Mouse (Mus musculus) hindlimb bud, embryonic 11.5 days (tissue): ENCODE data around the gene Fcrl5.
"Not testable (repeated sequence)": the region's sequence is repeated elsewhere in the genome, so short reads cannot be mapped to it uniquely, and the experiment has no call there.

Source experiments
- DNase-seq: peaks from one replicate; pipeline ENCODE4 v3.0.0-alpha.2; 2012; ENCODE audit warnings: low read depth, low spot score; ENCODE audit errors: extremely low spot score

Gene Fcrl5

DNA sequence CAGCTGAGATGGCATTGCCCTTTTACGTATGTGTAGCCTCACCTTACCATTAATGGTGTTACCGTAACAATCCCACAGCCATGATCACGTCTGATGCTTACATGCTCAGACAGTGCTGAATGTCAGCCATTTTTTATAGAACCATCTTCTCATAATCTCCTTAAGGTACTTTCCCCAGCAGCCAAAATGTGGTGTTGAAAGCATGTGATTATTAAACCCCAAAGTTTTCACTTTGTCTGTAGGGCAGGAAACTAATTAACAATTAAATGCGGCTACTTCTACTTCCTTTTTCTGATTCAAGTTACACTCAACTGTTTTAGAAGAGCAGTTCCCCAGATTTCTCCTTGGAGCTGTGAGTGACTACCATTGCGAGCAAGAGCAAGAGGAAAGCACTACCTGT lies at the start of gene Fcrl5:
TSS of gene Fcrl5 (plus strand) at position 295 of the 400 bp plus-strand sequence.
- DNase-seq = no peak

DNA sequence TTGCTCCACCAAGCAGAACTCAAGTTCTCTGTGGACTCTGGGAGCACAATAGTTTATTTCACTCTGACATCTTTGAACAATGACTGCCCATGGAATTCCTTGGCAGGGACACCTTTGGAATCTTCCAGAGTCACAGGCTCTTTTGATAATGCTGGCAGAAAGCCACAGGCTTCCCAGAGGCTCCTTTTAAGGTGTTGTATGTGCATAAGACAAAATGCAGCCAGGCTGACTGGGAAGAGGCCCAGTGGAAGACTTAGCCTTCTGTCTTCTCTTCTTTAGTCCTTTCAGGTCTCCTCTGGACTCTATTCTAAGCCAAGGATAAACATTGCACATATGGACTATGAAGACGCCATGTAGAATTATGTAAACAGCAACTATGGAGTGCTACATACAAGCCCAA lies 44.6 kb upstream of the Fcrl5 start:
- no peak for DNase-seq

DNA sequence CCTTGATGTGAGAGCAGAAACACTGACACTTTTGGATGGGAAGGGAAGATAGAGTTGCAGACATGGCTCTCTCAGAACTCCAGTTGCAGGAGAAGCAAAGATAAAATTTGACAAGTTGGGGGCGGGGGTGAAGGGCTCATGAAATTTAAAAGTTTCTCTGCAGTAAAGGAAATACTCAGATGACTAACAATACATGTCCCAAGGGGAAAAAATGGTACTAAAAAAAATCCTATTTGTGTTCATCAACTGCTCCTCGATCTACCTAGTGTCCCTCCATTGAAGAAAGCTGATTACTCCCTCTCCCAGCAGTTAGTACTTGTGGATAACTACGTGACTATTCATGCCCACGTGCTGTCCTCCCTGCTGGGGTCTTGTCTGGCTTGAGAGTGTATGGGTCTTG lies 36.8 kb upstream of the Fcrl5 start:
- no peak for DNase-seq

DNA sequence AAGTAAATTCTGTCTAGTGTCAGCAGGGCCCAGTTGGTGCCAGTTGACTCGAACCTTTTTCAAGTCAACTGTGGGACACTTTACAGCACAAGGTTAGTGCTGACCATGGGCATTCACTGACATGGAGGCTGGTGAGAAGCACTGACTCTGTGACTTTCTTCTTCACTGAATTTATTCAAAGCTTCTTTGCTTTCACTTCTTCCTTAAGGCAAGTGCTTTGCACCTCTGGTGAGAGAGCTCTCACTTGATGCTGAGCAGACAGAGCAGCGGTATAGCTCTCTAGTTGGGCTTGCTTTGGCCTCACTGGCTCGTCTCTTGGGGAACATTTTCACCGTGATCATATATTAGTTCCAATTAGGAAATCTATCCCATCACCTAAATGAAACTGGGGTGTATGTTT lies 35.7 kb upstream of the Fcrl5 start:
- no peak for DNase-seq

DNA sequence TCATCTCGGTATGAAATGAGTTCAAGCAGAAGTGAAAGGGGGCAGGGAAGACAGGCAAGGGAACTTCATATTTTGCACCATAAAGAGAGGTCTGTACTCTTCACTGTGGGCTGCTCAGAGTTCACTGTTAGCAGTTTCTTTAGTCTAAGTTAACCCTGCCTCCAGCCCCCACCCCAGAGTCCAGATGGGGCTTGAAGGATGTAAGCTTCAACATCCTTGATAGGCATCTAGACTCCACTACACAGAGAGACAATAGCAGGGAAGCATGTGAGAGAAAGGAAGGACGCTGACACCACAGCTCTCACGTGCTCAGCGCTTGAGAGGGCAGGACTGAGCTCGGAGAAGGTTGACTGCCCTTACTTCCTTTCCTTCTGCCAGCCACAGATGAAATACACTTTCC lies 34.3 kb upstream of the Fcrl5 start:
- no peak for DNase-seq

DNA sequence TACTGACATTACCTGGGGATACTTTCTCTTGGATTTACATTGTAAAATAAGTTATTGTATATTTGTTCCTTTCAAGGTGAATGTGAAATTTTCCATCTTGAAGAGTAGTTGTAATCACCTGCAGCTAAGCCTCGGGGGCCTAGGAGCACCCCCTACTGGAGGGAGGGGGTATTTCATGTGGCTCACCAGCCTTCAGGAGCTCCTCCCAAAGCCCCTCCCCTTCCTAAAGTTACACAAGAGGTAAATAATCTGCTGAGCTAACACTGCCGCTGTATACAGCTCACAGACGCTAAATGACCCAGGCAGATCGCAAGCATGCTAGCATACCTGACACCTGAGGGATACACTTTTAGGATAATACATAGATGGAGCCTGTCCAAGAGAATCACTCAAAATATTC lies 27.4 kb upstream of the Fcrl5 start:
- DNase-seq = peak; percentile 31

DNA sequence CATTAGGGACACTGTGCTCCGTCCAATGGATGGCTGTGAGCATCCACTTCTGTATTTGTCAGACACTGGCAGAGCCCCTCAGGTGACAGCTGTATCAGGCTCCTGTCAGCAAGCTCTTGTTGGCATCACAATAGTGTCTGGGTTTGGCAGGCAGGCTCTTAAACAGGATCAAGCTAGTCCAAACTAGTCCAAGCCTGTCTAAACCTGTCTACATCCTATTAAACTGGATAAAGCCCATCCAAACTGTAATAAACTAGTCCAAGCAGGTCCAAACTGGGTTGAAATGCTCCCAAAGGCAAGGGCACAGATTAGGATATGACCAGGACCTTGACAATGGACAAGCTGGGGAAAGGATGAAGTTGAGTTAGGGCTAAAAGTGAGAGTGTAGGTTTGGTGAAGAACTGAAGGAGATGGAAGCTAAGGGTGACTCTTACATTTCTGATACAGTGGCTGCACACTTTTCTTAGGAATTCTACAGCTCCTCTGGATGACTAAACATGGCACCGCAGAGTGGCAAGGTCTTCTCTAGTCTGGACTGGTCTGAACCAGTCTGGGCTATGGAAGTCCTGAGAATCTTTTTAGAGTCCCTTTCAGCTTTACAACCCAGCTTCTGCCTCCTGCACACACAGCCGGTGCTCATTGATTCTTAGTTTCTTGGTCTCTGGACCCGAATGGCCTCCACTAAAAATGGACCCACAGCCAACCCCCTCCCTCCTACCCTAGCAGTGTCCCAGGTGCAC lies 26.2 kb upstream of the Fcrl5 start:
- DNase-seq = no peak

DNA sequence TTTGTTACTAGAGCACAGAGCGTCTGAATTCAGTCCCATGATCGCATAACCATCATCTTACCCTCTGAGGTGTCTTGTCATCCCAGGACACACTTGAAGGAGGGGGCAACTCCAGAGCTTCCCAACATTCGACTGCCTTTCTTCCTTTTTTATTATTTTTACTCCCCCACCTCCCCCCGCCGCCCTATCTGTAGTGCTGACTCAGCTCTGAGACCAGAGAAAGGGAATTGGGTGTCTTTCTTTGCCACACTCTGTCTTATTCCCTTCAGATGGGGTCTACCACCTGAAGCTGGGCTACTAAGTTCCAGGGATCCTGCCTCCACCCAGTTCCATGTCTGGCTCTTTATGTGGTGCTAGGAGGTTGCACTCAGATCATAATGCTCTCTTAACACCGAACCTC lies 25.0 kb upstream of the Fcrl5 start:
- no peak for DNase-seq

DNA sequence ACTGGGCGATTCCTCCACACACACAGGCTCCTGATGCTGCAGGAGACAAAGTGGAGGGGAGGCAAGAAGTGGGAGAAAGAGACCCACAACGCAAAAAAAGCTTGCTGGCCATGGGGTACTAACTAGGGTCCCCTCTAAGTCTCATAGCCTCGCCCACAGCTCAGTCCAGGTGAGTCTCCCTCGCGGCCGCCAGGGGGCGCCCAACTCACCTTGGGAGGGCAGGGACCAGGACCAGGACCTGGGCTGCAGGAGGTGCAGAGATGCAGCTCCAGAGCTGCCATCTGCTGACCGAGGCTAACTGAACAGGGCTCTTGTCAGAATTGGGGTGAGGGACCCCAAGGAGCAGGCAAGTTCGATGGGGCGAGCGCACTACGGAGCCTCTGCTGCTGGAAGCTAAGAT lies 24.4 kb upstream of the Fcrl5 start:
- DNase-seq = no peak

DNA sequence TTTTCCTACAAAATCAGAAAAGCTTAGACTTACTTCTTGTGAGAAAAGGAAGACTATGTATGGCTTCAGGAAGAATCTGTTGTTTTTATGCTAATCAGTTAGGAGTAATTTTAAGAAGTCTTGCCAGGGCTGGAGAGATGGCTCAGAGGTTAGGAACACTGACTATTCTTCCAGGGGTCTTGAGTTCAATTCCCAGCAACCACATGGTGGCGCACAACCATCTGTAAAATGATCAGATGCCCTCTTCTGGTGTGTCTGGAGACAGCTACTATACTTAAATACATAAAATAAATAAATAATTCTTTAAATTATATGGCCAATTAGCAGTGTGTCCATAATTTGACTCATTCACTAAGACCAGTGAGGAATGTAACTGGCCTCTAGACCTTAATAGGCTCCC lies 14.9 kb upstream of the Fcrl5 start:
- DNase-seq = no peak

DNA sequence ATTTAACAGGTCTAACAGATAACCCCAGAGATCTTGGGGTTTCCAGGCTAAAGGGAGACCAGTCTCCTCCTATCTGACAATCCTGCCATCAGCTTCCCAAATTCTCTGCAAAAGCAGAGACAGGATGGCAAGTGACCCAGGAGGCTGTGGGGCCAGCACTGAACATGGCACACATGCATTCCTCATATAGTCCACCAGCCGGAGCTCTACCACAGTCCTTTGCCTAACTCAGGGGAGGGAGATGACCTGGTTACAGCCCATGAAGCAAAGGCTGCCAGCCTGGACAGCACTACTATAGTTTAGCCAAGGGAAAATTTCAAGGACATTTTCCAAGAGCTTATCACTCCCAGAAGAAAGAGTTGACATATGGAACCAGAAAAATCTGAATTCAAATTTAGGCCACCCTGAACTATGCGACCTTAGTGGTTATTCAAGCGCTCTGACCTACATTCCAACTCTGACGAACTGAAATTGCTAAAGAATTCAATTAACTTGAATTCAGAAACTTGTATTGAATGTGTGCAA lies 13.1 kb upstream of the Fcrl5 start:
- no peak for DNase-seq

DNA sequence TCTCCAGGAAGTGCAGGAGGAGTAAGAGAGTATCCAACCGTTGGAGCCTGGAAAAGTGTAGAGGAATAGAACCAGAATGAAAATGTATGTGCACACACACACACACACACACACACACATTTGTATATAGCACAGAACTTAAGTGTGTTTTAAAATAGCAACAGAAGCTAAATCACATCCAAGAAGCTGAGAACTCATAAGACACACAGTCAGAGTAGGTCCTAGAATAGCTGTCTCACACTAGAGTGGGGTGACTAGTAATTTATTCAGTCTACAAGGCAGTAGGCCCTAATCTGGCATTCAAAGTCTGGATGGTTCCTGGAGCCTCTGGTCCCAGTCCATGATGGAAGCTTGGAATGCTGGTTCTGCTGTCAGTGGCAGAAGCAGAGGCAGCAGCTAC lies 5.0 kb downstream of the Fcrl5 start:
- DNase-seq = no peak

DNA sequence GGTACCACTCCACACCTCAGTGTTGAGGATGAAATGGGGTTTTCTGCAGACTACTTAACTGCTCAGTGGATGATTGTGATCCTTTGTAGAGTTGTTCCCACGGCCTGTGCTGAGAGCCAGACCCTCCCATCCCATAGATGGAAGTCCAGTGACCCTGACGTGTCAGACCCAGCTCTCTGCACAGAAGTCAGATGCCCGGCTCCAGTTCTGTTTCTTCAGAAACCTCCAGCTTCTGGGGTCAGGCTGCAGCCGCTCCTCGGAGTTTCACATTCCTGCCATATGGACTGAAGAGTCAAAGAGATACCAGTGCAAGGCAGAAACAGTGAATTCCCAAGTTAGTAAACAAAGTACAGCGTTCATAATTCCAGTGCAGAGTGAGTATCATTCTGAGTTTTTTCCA lies 8.4 kb downstream of the Fcrl5 start:
- no peak for DNase-seq

DNA sequence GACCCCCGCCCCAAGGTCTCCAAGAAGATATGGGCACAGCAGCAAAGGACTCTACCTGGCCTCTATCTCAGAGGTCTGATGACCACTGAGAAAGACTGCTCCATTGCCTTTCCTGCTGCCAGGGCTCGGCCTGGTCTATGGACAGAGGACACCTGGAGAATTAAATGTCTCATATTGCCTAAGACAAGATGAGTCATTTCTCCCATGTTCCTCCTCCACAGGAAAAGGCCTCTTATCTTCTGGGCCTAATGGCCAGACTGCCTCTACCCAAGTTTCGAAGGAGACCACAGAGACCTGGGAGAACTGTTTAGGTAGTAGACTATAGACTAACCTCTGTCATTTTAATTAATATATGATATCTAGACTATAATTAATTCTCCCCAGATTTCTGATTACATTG lies 29.9 kb downstream of the Fcrl5 start:
- DNase-seq = no peak

DNA sequence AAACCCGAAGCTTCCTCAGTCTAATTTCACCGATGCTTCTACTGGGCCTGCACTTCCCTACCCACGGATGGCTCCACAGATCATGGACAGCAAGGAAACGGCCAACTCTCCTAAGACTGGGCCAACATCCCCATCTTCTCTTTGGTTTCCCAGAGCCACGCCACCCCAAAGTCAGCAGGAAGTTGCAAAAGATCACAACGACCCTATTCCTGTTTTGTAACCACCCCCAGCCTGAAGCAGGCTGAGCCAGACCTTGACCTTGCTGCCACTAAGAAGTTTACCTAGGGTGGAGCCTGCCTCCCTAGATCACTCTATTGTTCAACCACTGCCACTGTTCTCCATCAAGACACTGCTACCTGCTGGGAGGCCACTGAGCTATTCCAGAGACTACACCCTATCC lies 31.4 kb downstream of the Fcrl5 start:
- no peak for DNase-seq

DNA sequence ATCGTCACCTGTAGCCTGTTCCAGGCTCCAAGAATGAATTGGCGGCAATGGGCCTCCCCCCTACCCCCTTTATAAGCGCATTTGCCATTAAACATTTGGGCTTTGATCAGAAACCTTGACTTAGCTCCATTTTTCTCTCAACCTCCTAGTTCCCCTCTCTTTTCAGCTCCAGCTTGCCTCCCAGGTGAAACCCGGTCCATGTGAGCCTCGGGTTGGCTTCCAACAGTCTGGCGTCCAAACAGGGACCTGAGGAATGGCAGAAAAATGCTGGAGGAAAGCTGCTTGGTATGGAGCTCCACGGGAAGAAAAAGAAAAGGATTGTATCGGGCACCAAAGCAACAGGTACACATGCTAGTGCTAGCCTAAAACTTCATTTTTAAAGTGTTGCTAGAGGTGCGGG lies 31.8 kb downstream of the Fcrl5 start:
- no peak for DNase-seq

DNA sequence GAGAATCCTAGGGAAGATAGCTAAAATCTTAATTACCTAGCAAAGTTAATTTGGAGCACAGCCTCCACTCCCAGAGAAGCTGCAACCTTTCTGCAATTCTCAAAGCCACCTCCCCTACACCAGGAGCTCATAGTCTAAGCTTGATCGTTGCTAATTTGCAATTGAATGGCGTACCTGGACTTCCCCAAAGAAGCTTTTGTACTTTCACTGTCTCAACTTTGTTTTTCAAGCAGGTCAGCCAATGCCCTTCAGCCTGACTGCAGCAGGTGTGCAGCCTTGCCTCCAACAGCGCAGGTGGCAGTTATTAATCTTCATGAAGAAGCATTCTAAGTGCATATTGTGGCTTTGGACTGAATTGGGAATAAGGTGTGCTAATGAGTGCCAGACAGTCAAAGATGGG lies 42.4 kb downstream of the Fcrl5 start:
- DNase-seq = not testable (repeated sequence)

DNA sequence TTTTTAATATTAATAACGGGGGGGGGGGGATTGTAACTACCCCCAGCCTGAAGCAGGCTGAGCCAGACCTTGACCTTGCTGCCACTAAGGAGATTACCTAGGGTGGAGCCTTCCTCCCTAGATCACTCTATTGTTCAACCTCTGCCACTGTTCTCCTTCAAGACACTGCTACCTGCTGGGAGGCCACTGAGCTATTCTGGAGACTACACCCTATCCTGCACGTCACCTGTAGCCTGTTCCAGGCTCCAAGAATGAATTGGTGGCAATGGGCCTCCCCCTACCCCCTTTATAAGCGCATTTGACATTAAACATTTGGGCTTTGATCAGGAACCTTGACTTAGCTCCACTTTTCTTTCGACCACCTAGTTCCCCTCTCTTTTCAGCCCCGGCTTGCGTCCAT lies 43.0 kb downstream of the Fcrl5 start:
- not testable (repeated sequence) for DNase-seq

DNA sequence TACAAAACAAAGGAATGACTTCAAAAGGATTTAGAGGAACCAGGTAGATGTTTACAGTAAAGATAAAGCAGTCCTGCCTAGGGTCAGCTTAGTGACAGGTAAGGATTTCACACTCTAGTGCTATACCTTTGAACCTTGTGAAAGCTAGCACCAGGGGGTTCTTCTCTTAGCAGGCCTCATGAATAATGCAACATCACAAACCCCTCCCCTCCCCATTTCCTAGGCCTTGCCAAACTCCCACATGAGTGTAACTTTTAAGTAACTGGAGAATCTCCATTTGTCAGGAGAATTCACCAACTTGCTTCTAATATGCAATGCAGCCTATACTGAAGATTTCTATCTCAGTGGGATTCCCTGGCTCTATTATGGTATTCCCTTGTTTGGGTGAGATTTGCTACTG lies 43.7 kb downstream of the Fcrl5 start:
- not testable (repeated sequence) for DNase-seq

DNA sequence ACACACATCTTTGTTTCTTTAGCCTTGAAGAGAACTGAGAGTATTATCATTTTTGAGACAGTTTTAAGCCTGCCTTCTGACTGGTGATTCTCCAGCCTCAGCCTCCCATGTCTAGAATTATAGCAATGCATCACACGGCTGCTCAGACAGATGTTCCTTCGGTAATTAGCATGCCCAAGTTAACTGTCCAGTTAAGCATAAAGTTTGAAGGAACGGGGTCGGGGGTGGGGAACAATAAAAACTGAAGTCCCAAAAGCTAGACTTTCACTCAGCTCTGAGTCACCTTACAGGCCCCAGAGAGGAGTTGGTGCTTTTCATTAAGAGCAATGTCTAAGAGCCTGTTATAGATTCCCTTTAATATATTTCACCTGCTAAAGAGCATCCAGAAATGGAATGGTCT lies 51.8 kb downstream of the Fcrl5 start:
- DNase-seq = no peak

DNA sequence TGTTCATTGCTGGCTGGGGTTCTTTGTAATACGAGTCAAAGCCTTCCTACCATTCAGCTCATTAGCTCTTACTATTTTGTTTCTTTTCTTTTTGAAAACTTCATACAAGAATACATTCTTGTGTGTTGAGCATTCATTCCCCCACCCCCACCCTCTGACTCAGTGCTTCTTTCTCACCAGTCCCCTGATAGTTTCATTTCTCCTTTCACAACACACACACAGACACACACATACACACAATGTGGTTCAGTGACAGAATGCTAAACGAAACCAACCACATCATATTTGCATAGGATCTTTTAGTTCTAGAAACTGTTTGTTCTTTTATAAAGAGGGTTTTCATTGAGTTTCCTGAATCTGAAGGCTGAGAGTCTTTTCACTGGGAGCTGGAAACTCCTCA lies 52.3 kb downstream of the Fcrl5 start:
- DNase-seq = no peak

DNA sequence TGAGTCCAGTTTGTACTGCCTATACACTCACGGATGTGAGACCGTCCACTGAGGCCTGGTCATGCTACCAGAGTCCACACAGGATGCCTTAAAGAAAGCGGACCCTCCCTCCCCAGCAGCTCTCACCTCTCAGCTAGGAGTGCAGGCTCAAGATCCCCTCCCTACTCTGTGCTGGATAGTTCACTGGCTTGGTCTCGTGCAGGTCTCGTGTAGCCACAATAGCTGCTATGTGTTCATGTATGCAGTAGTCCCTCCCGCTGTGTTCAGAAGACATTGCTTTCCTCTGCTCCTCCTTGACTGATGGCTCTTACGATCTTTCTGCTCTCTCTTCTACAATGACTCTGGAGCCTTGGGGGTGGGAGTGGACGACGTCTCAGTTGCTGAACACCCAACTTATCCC lies 62.7 kb downstream of the Fcrl5 start:
- no peak for DNase-seq

DNA sequence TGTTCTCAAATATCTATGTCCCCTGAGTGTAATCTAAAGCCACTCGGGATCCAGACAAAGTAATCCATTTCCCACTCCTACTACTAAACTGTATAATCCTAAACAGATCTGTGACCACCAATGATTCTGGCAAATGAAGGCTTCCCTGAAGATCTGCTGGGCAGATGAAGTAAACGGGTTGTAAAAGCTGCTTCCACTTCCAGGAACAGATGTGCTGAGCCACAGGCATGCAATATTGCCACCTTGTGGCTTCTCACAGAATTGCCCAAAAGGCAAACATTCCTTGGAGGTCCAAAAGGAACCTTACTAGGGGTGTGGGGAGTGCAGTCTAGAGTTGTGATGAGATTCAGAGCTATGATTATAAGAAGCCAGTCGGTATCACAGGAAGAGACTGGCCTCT lies 63.5 kb downstream of the Fcrl5 start:
- DNase-seq = peak; percentile 70
